9 mouse cellular contexts compared by ENCODE assay signal in the genomic region with DNA sequence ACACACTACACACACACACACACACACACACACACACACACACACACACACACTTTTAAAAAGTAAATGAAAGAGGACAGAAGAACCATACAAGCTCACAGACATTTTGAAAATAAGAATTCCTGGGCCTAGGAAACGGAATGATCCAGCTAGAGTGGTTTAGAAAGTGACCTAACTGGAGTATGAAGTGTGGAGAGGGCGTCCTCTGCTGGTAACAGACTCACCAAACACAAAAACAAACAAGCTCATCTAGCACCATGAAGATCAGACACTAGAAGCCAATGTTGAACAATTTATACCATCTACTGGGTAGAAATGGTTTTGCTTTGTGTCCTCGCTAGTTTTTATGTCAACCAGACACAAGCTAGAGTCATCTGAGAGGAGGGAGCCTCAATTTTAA. TPM values are rescaled to one million over a fixed set of nuclear protein-coding genes. Genes with fewer than 3 reads are reported as not detected.
A peak's percentile ranks its signal among the peaks of the same experiment; 100 is the strongest.
DNase-seq lines count a peak whose midpoint lies in the region; ATAC-seq and TF ChIP-seq lines count a peak whose summit lies in the region.
"Had no signal": no experiment of that assay in that cellular context is flagged by ENCODE, and none has a peak within 500 bp of the region (broad histone marks: within the 10 kb centered on the region; RNA-seq: fewer than 3 reads in every experiment).

No protein-coding gene starts in this region.

- no peak for TF ChIP-seq EP300 in lung, postnatal 0 days (IDR thresholded peaks at IDR 0.05)
- no peak for TF ChIP-seq EP300 in liver, postnatal 0 days (IDR thresholded peaks at IDR 0.05; ENCODE audit: low read depth)

- no peak overlapping the region for H3K27ac ChIP-seq in lung, postnatal 0 days (ENCODE audit: low read length)
- H3K27ac ChIP-seq in bone marrow, adult 2 months (ENCODE audit: control insufficient read depth, insufficient read depth, low read depth, low read length, poor library complexity), result no peak overlapping the region
- no peak overlapping the region for H3K27ac ChIP-seq in liver, postnatal 0 days (ENCODE audit: low read depth)
- H3K27ac ChIP-seq: limb, embryonic 15.5 days had no signal

- WGBS in lung, postnatal 0 days, result 43% methylated on average over 3 of the region's 3 CpGs
- WGBS in bone marrow, adult 2 months, result 32% methylated on average over 3 of the region's 3 CpGs
- 25% methylated on average over 3 of the region's 3 CpGs for WGBS in liver, postnatal 0 days (ENCODE audit: insufficient replicate concordance)

- no peak overlapping the region for H3K4me2 ChIP-seq in lung, postnatal 0 days (replicated peaks; ENCODE audit: low read depth, low read length)
- no peak overlapping the region for H3K4me2 ChIP-seq in liver, postnatal 0 days (ENCODE audit: low read depth, low read length)
- H3K4me2 ChIP-seq: limb, embryonic 15.5 days had no signal

- no peak overlapping the region for H3K9ac ChIP-seq in lung, postnatal 0 days (replicated peaks; ENCODE audit: low read depth)
- H3K9ac ChIP-seq in liver, postnatal 0 days (replicated peaks), result no peak overlapping the region
- H3K9ac ChIP-seq: limb, embryonic 15.5 days had no signal

- no peaks in the 10 kb centered on the region for H3K27me3 ChIP-seq in lung, postnatal 0 days (replicated peaks; ENCODE audit: insufficient read depth, low read length)
- no peaks in the 10 kb centered on the region for H3K27me3 ChIP-seq in liver, postnatal 0 days (ENCODE audit: insufficient read depth, low read length)
- H3K27me3 ChIP-seq: limb, embryonic 15.5 days had no signal

- no peak for DNase-seq in cerebellum, adult 11 months
- DNase-seq in lung, postnatal 0 days (ENCODE audit: low spot score), result peak; percentile 65
- DNase-seq in lung, postnatal 25 days (ENCODE audit: low spot score), result no peak
- DNase-seq in fibroblast of lung, adult 2 months (ENCODE audit: low read depth), result peak; percentile 38
- DNase-seq in liver, postnatal 0 days, result peak; percentile 66
- no peak for DNase-seq in thymus, adult 18-20 months

- 0 out of 2 replicates have a peak, but pooled peaks have one; percentile 49 for ATAC-seq in cerebellum, adult (ENCODE audit: insufficient number of reproducible peaks, low FRiP score, low TSS enrichment)
- no peak for ATAC-seq in lung, postnatal 0 days
- peak; percentile 62 for ATAC-seq in liver, postnatal 0 days

- H3K4me3 ChIP-seq in lung, postnatal 0 days (ENCODE audit: low read depth, low read length), result no peak overlapping the region
- H3K4me3 ChIP-seq in bone marrow, adult 2 months (replicated peaks; ENCODE audit: control insufficient read depth, low read depth, low read length), result no peak overlapping the region
- no peak overlapping the region for H3K4me3 ChIP-seq in liver, postnatal 0 days (ENCODE audit: low read depth, low read length)
- H3K4me3 ChIP-seq: limb, embryonic 15.5 days had no signal

- peak; percentile 82 for TF ChIP-seq CTCF in lung, postnatal 0 days (IDR thresholded peaks at IDR 0.05)
- peak; percentile 38; the same call in 1 of the 2 replicates for TF ChIP-seq CTCF in bone marrow, adult 2 months (IDR thresholded peaks at IDR 0.05; ENCODE audit: control insufficient read depth, insufficient read depth, low read length)
- peak; percentile 95 for TF ChIP-seq CTCF in liver, postnatal 0 days (IDR thresholded peaks at IDR 0.05; ENCODE audit: low read depth)

- TF ChIP-seq POLR2A in bone marrow, adult 2 months (IDR thresholded peaks at IDR 0.05; ENCODE audit: borderline replicate concordance, control insufficient read depth, low read depth, low read length), result no peak

- H3K4me1 ChIP-seq in lung, postnatal 0 days (ENCODE audit: insufficient read depth, low read depth, low read length), result no peaks in the 10 kb centered on the region
- no peaks in the 10 kb centered on the region; the same call in 1 of the 2 replicates for H3K4me1 ChIP-seq in bone marrow, adult 2 months (ENCODE audit: control insufficient read depth, insufficient read depth, low read length)
- H3K4me1 ChIP-seq in liver, postnatal 0 days (ENCODE audit: insufficient read depth), result peaks cover 3% of the 10 kb centered on the region
- H3K4me1 ChIP-seq: limb, embryonic 15.5 days had no signal

- H3K36me3 ChIP-seq in lung, postnatal 0 days (ENCODE audit: insufficient read depth, low read length), result no peaks in the 10 kb centered on the region
- no peaks in the 10 kb centered on the region for H3K36me3 ChIP-seq in liver, postnatal 0 days (replicated peaks; ENCODE audit: insufficient read depth, low read length)
- H3K36me3 ChIP-seq: limb, embryonic 15.5 days had no signal

- H3K9me3 ChIP-seq in lung, postnatal 0 days (ENCODE audit: low read length), result no peaks in the 10 kb centered on the region
- H3K9me3 ChIP-seq in liver, postnatal 0 days (ENCODE audit: low read length), result no peaks in the 10 kb centered on the region
- H3K9me3 ChIP-seq: limb, embryonic 15.5 days had no signal

RNA-seq across cellular contexts. Expression of gene Gcnt1, which starts 7.9 kb away (rescaled TPM):
- polyA plus RNA-seq in lung, postnatal 0 days (2015; fragmentation: Nextera tagmentation; extraction: Ambion mirVana), result 2.6 and 2.7 TPM in 2 replicates
- 26.3 and 26.6 TPM in 2 replicates for polyA plus RNA-seq in bone marrow, adult 2 months (2011; ENCODE audit: insufficient read depth, insufficient read length, low replicate concordance, missing spikeins)
- polyA plus RNA-seq in liver, postnatal 0 days (2015; fragmentation: Nextera tagmentation; extraction: Ambion mirVana), result 5.8 and 7.1 TPM in 2 replicates

RNA-seq across cellular contexts. Expression of gene Rfk, which starts 29.1 kb away (rescaled TPM):
- polyA plus RNA-seq in lung, postnatal 0 days (2015; fragmentation: Nextera tagmentation; extraction: Ambion mirVana), result 77.4 and 93.0 TPM in 2 replicates
- polyA plus RNA-seq in bone marrow, adult 2 months (2011; ENCODE audit: insufficient read depth, insufficient read length, low replicate concordance, missing spikeins), result 13.4 and 14.9 TPM in 2 replicates
- 59.9 and 61.9 TPM in 2 replicates for polyA plus RNA-seq in liver, postnatal 0 days (2015; fragmentation: Nextera tagmentation; extraction: Ambion mirVana)

Comparison
In these comparisons a context has a peak if more than half of its experiments do, and no peak if none do; other contexts are left out.
1. DNase-seq: peak in lung, postnatal 0 days (single experiment), fibroblast of lung, adult 2 months (single experiment) and liver, postnatal 0 days (single experiment); none in cerebellum, adult 11 months (single experiment), lung, postnatal 25 days (single experiment) and thymus, adult 18-20 months (0 of 2).
2. CTCF ChIP-seq: peak in every context shown above with its lines; median percentile 95 in liver, postnatal 0 days; 82 in lung, postnatal 0 days; 38 in bone marrow, adult 2 months.